Mouse (Mus musculus) liver, adult 2 months (tissue): Measurements from ENCODE around the gene Mxra7. TPM values are rescaled to one million over a fixed set of nuclear protein-coding genes. Genes with fewer than 3 reads are reported as not detected.

Experiments used
- DNase-seq: peaks from one replicate; pipeline ENCODE4 v3.0.0-alpha.2; 2011; ENCODE audit warnings: low read depth, low spot score; ENCODE audit errors: extremely low read depth
- H3K27ac ChIP-seq: fragments of 200-500 bp; replicated peaks from 2 replicates; pipeline ENCODE4 v1.5.1; 2012; ENCODE audit warnings: low read depth, mild to moderate bottlenecking, control low read depth, inconsistent platforms, low read length; ENCODE audit not compliant: insufficient read depth
- H3K27me3 ChIP-seq: fragments of 200-500 bp; 2 replicates; pipeline ENCODE4 v1.6.1; 2012; ENCODE audit warnings: mild to moderate bottlenecking, moderate library complexity, low read length, inconsistent platforms; ENCODE audit not compliant: control insufficient read depth, insufficient read depth
- H3K36me3 ChIP-seq: fragments of 200-500 bp; 2 replicates; pipeline ENCODE4 v1.6.1; 2012; ENCODE audit warnings: low read length, inconsistent platforms; ENCODE audit not compliant: control insufficient read depth, insufficient read depth
- H3K4me1 ChIP-seq: fragments of 200-500 bp; 2 replicates; pipeline ENCODE4 v1.6.1; 2011; ENCODE audit warnings: low read length; ENCODE audit not compliant: control insufficient read depth, insufficient read depth
- H3K4me3 ChIP-seq: fragments of 200-500 bp; 2 replicates; pipeline ENCODE4 v1.5.1; 2011; ENCODE audit warnings: low read depth, mild to moderate bottlenecking, control low read depth, low read length, moderate library complexity; ENCODE audit not compliant: insufficient read depth
- H3K79me2 ChIP-seq: fragments of 200-500 bp; 2 replicates; pipeline ENCODE4 v1.6.1; 2012; ENCODE audit warnings: inconsistent platforms, mild to moderate bottlenecking, low read length, moderate library complexity; ENCODE audit not compliant: control insufficient read depth, insufficient read depth
- H3K9ac ChIP-seq: fragments of 200-500 bp; 2 replicates; pipeline ENCODE4 v1.6.1; 2012; ENCODE audit warnings: low read depth, mild to moderate bottlenecking, control low read depth, inconsistent platforms, low read length
- CTCF ChIP-seq: fragments of 200-500 bp; IDR thresholded peaks from 2 replicates; pipeline ENCODE4 v1.5.1; 2011; ENCODE audit warnings: low read depth, low read length, control low read depth
- POLR2A ChIP-seq: fragments of 200-500 bp; IDR thresholded peaks from 2 replicates; pipeline ENCODE4 v1.6.1; 2011; ENCODE audit warnings: low read length, control low read depth; ENCODE audit not compliant: insufficient read depth; ENCODE audit errors: extremely low read depth
- WGBS: fragments of 180-500 bp; shearing (Covaris S2); methylation state at CpG from one replicate; pipeline ENCODE4 v1.1.7; 2018; 5-methylcytosine and 5-hydroxymethylcytosine counted together
- polyA plus RNA-seq: library from polyadenylated mRNA; depleted of rRNA; stranded (reverse); fragments of >200 nt; gene quantifications from 2 replicates; pipeline ENCODE4 v1.2.3, GENCODE M21; 2012; rRNA removed
- total RNA-seq: library from RNA; depleted of rRNA; stranded (reverse); fragments of >200 nt; gene quantifications from 2 replicates; pipeline ENCODE4 v1.2.3, GENCODE M21; 2014; rRNA removed

Mxra7 gene
- total RNA-seq (1.4 and 1.7 TPM in 2 replicates), polyA plus RNA-seq (3.2 and 3.4 TPM in 2 replicates)

GRCm38 (mm10) chr11:116827534-116828165 lies at the start of gene Mxra7:
Mxra7 (minus strand) TSS chr11:116828046.
- no peak for DNase-seq
- 7% methylated on average over 71 of the region's 71 CpGs for WGBS
- H3K4me1 ChIP-seq, result no peaks in the 10 kb centered on the region; the same call in 1 of the 2 replicates
- peak within 1 kb of the TSS; percentile 57 for H3K4me3 ChIP-seq
- no peaks in the 10 kb centered on the region for H3K79me2 ChIP-seq
- TF ChIP-seq CTCF, result no peak
- no peak for TF ChIP-seq POLR2A
- H3K27ac ChIP-seq, result peak within 1 kb of the TSS; percentile 12; the same call in 1 of the 2 replicates
- no peaks in the 10 kb centered on the region for H3K27me3 ChIP-seq
- H3K36me3 ChIP-seq, result no peaks in the 10 kb centered on the region
- H3K9ac ChIP-seq, result peak within 1 kb of the TSS; percentile 61

GRCm38 (mm10) chr11:116873987-116874386 lies 46.1 kb upstream of the Mxra7 start:
- no peaks in the 10 kb centered on the region for H3K27me3 ChIP-seq
- H3K4me3 ChIP-seq, result no peak overlapping the region
- 96% methylated on average over 20 of the region's 20 CpGs for WGBS
- TF ChIP-seq POLR2A, result no peak
- TF ChIP-seq CTCF, result no peak
- no peak overlapping the region for H3K9ac ChIP-seq
- H3K79me2 ChIP-seq, result no peaks in the 10 kb centered on the region
- H3K27ac ChIP-seq, result no peak overlapping the region
- peaks cover 35% of the 10 kb centered on the region for H3K36me3 ChIP-seq
- DNase-seq, result no peak
- no peaks in the 10 kb centered on the region for H3K4me1 ChIP-seq

- Histone ChIP-seq H3K4me3 (no peak overlapping the region), H3K27ac (no peak overlapping the region), H3K9ac (no peak overlapping the region), H3K4me1 (no peaks in the 10 kb centered on the region), H3K27me3 (no peaks in the 10 kb centered on the region), H3K36me3 (peaks cover 41% of the 10 kb centered on the region), H3K79me2 (no peaks in the 10 kb centered on the region)
- TF ChIP-seq CTCF (no peak), POLR2A (no peak)
- DNase-seq, result no peak
- WGBS, result 92% methylated on average over 9 of the region's 9 CpGs
Observed at GRCm38 (mm10) chr11:116871538-116871937, 43.7 kb upstream of the Mxra7 start.

DNA sequence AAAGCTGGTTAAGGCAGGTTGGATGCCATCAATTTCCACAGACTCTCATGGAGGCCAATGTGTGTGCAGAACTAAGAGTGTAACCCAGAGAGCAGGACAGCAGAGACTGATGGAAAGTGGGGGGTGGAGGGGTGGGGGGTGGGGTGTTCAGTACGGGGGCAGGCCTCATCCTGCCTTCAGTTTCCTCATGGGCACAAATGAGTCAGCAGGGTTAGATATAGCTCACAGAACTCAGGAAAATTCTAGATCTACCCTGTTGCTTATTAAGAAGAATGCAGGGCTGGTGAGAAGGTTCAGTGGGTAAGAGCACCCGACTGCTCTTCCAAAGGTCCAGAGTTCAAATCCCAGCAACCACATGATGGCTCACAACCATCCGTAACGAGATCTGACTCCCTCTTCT lies 41.8 kb upstream of the Mxra7 start:
- Histone ChIP-seq H3K4me1 (no peaks in the 10 kb centered on the region), H3K36me3 (peaks cover 55% of the 10 kb centered on the region), H3K4me3 (no peak overlapping the region), H3K79me2 (no peaks in the 10 kb centered on the region), H3K9ac (no peak overlapping the region), H3K27me3 (no peaks in the 10 kb centered on the region), H3K27ac (no peak overlapping the region)
- 86% methylated on average over 4 of the region's 4 CpGs for WGBS
- TF ChIP-seq POLR2A (no peak), CTCF (no peak)
- no peak for DNase-seq

GRCm38 (mm10) chr11:116869223-116869622 lies 41.4 kb upstream of the Mxra7 start:
- TF ChIP-seq CTCF, result no peak
- no peak for TF ChIP-seq POLR2A
- Histone ChIP-seq H3K27me3 (no peaks in the 10 kb centered on the region), H3K9ac (no peak overlapping the region), H3K4me3 (no peak overlapping the region), H3K36me3 (peaks cover 52% of the 10 kb centered on the region), H3K27ac (no peak overlapping the region), H3K79me2 (no peaks in the 10 kb centered on the region), H3K4me1 (no peaks in the 10 kb centered on the region)
- DNase-seq, result no peak
- WGBS, result 96% methylated on average over 8 of the region's 8 CpGs

DNA sequence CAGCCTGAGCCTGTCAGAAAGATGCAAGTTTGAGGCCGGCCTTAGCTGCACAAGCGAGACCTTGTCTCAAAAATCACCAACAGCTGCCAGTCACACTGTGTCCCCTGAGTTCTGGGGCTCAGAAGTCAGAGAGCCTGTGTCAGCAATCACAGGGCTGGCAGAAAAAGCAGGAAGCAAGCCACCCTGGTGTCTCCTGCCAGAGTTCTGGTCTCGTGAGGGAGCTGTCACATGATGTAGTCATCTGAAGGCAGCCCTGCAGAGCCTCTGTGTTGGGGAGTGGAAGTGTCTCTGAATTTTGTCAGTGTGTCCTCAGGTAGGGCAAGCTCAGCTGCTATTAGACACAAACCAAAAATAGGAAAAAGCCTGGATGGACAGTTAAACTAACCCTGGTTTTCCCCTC lies 40.3 kb upstream of the Mxra7 start:
- 71% methylated on average over 3 of the region's 3 CpGs for WGBS
- Histone ChIP-seq H3K9ac (no peak overlapping the region), H3K4me1 (no peaks in the 10 kb centered on the region), H3K4me3 (no peak overlapping the region), H3K27ac (no peak overlapping the region), H3K36me3 (peaks cover 49% of the 10 kb centered on the region), H3K79me2 (no peaks in the 10 kb centered on the region), H3K27me3 (no peaks in the 10 kb centered on the region)
- TF ChIP-seq CTCF (no peak), POLR2A (no peak)
- peak; percentile 41 for DNase-seq
